ENCODE assay signal across 11 mouse cellular contexts in genomic region chr5:66918316-66919305, GRCm38 (mm10).
A peak's percentile ranks its signal among the peaks of the same experiment; 100 is the strongest.
DNase-seq lines count a peak whose midpoint lies in the region; ATAC-seq and TF ChIP-seq lines count a peak whose summit lies in the region.
"Had no signal": no experiment of that assay in that cellular context is flagged by ENCODE, and none has a peak within 500 bp of the region (broad histone marks: within the 10 kb centered on the region; RNA-seq: fewer than 3 reads in every experiment).

No protein-coding gene starts in this region.

- no peak for TF ChIP-seq CTCF in layer of hippocampus, adult 2 months (conservative IDR thresholded peaks at IDR 0.05)

- peak overlapping the region; percentile 73 for H3K27ac ChIP-seq in neural tube, embryonic 11.5 days (ENCODE audit: low read depth, low read length)
- H3K27ac ChIP-seq in forebrain, embryonic 14.5 days (ENCODE audit: low read depth, low read length), result peak overlapping the region; percentile 75
- H3K27ac ChIP-seq in layer of hippocampus, adult 2 months, result no peak overlapping the region
- H3K27ac ChIP-seq: embryonic facial prominence, embryonic 13.5 days; gastrocnemius, adult 2 months had no signal

- peak; percentile 70 for DNase-seq in neural tube, embryonic 11.5 days (ENCODE audit: low spot score)
- DNase-seq in neural tube, embryonic 10.5 days (ENCODE audit: extremely low spot score, low spot score), result no peak
- peak; percentile 91 for DNase-seq in forebrain, embryonic 14.5 days (ENCODE audit: low spot score)
- DNase-seq in mesoderm, embryonic 11.5 days (ENCODE audit: low read depth, low spot score), result peak; percentile 79
- peak; percentile 8 for DNase-seq in yolk sac, embryonic 10.5 days (ENCODE audit: low spot score)
- no peak for DNase-seq in frontal cortex, adult 2 months (ENCODE audit: extremely low spot score in 1 of 2, low spot score in 1 of 2)
- DNase-seq in liver, result no peak
- DNase-seq in layer of hippocampus, adult 2 months (ENCODE audit: low spot score in 2 of 2), result no peak
- DNase-seq: gastrocnemius, adult 2 months; lung, postnatal 10 days had no signal

- no peaks in the 10 kb centered on the region for H3K9me3 ChIP-seq in neural tube, embryonic 11.5 days (ENCODE audit: control insufficient read depth, low read length)
- H3K9me3 ChIP-seq in forebrain, embryonic 14.5 days (replicated peaks; ENCODE audit: control insufficient read depth, low read length), result no peaks in the 10 kb centered on the region
- H3K9me3 ChIP-seq: embryonic facial prominence, embryonic 13.5 days had no signal

- no peaks in the 10 kb centered on the region for H3K27me3 ChIP-seq in neural tube, embryonic 11.5 days (ENCODE audit: control insufficient read depth, insufficient read depth, low read length)
- H3K27me3 ChIP-seq in forebrain, embryonic 14.5 days (replicated peaks; ENCODE audit: control insufficient read depth, insufficient read depth, low read length), result no peaks in the 10 kb centered on the region
- H3K27me3 ChIP-seq: embryonic facial prominence, embryonic 13.5 days had no signal

- peak overlapping the region; percentile 15 for H3K4me2 ChIP-seq in neural tube, embryonic 11.5 days (ENCODE audit: low read depth)
- H3K4me2 ChIP-seq in forebrain, embryonic 14.5 days (ENCODE audit: low read length), result peak overlapping the region; percentile 22
- H3K4me2 ChIP-seq: embryonic facial prominence, embryonic 13.5 days had no signal

- peaks cover 16% of the 10 kb centered on the region for H3K4me1 ChIP-seq in neural tube, embryonic 11.5 days (ENCODE audit: control insufficient read depth, insufficient read depth, low read length)
- peaks cover 12% of the 10 kb centered on the region for H3K4me1 ChIP-seq in forebrain, embryonic 14.5 days (ENCODE audit: control insufficient read depth, insufficient read depth, low read length)

- no peak overlapping the region for H3K4me3 ChIP-seq in neural tube, embryonic 11.5 days (ENCODE audit: low read depth, low read length)
- no peak overlapping the region for H3K4me3 ChIP-seq in forebrain, embryonic 14.5 days (ENCODE audit: low read depth, low read length)
- H3K4me3 ChIP-seq in layer of hippocampus, adult 2 months, result no peak overlapping the region
- H3K4me3 ChIP-seq: embryonic facial prominence, embryonic 13.5 days; gastrocnemius, adult 2 months had no signal

- peak; percentile 93 for ATAC-seq in neural tube, embryonic 11.5 days (ENCODE audit: insufficient read depth, low FRiP score, low TSS enrichment)
- peak; percentile 87 for ATAC-seq in forebrain, embryonic 14.5 days

- H3K36me3 ChIP-seq in neural tube, embryonic 11.5 days (ENCODE audit: control insufficient read depth, insufficient read depth, low read length), result no peaks in the 10 kb centered on the region
- no peaks in the 10 kb centered on the region for H3K36me3 ChIP-seq in forebrain, embryonic 14.5 days (ENCODE audit: control insufficient read depth, insufficient read depth, low read length)
- H3K36me3 ChIP-seq: embryonic facial prominence, embryonic 13.5 days had no signal

- 25% methylated on average over 11 of the region's 11 CpGs for WGBS in neural tube, embryonic 11.5 days
- 10% methylated on average over 11 of the region's 11 CpGs for WGBS in forebrain, embryonic 14.5 days

- no peak overlapping the region; the same call in 1 of the 2 replicates for H3K9ac ChIP-seq in neural tube, embryonic 11.5 days (ENCODE audit: low read length)
- H3K9ac ChIP-seq in forebrain, embryonic 14.5 days (ENCODE audit: low read length), result no peak overlapping the region
- H3K9ac ChIP-seq: embryonic facial prominence, embryonic 13.5 days had no signal

Comparison
In these comparisons a context has a peak if more than half of its experiments do, and no peak if none do; other contexts are left out.
1. DNase-seq: peak in neural tube, embryonic 11.5 days (single experiment), forebrain, embryonic 14.5 days (single experiment), mesoderm, embryonic 11.5 days (single experiment) and yolk sac, embryonic 10.5 days (single experiment); none in neural tube, embryonic 10.5 days (single experiment), frontal cortex, adult 2 months (0 of 2), liver (single experiment) and layer of hippocampus, adult 2 months (0 of 2).